Mouse (Mus musculus) embryo, embryonic 11.5 days (tissue): Measurements from ENCODE around the gene Sema4f.

Source experiments
- DNase-seq: peaks from one replicate; pipeline ENCODE4 v3.0.0-alpha.2; 2012; ENCODE audit warnings: low read depth, low spot score

Sema4f gene

DNA sequence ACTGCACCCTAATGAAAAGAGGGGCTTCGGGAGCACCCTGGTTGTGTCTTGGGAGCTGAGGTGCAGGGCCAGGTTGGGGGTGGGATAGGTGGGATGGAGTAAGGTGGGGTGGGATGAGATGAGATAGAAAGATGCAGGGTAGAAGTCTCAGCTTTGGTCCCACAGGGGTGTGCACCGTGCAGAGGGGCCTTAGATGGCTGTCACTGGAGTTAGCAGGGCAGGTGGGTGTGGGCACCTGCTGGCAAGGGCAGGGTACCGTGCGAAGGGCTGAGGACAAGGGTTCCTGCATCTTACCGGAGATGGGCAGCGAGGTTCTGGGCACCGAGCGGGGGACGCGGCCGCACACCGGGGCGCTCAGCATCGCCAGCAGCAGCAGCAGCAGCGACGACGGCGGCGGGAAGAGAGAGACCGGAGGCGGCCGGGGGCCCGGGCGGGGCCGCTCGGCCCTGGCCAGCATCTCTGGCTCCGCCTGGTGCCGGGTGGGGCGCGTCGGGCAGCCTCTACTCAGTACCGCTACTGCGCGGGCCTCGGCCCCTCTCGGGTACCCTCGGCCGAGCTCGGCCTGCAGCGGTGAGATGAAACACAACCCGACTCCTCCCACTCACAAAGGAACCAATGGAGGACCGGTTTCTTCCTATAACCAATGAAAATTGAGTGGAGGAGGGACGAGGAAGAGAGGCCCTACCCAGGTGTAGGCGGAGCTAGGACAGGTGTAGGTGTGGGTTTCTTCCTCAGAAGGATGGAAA is at the start of gene Sema4f:
Sema4f (minus strand) TSS at position 603 of the 746 bp plus-strand sequence.
- peak; percentile 40 for DNase-seq

GRCm38 (mm10) chr6:82987411-82987971 is 47.9 kb upstream of the Sema4f start:
- DNase-seq = peak; percentile 50

DNA sequence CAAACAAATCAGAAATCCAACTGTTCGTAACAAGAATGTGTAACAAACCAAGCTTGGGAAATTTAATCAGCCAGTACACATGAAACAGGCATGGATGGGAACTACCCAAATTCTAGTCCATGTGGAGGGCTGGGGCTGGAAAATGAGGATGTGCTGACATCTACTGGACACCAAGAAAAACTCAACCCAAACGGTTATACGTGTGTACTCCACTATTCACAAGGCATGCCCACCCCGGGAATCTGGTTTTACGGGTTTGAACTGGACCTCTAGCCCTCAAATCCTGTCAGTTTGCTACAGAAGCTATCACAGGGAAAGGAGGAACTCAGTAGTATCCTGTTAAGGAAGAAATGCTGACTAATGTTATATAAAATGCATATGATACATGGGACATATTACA is 31.5 kb upstream of the Sema4f start:
- DNase-seq = peak; percentile 39

GRCm38 (mm10) chr6:82969249-82970084 is 29.9 kb upstream of the Sema4f start:
- no peak for DNase-seq

- DNase-seq = no peak
Observed at GRCm38 (mm10) chr6:82961664-82962063, 22.1 kb upstream of the Sema4f start.

DNA sequence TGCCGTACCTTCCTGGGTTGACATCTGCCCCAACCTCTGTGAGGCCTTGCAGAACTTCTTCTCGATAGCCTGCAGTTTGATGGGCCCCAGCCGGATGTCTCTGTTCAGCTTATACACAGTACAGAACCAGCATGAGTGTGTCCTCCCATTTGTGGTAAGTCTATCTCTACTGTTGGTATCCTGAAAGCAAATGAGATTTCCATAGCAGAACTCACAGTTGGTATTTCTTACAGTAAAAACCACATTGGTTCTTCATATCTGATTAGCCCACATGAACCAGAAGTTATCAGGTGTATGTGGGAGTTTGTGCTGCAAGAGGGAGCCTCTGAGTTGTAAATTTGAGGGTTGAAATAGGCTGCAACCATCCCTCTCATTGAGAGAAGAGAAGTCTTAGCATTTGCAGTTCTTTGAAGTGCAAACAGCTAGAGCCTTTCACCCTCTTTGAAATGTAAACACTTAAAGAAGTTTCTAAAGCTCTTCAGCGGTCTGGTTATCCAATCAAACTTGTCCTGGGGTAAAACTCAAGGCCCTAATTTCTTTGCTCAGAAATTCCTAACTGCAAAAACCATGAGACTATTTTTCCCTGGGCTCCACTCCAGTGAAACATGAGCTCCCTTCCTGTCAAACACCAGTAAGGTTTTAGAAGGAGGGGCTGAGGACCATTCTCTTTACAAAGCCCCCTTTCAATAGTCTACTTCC is 17.1 kb upstream of the Sema4f start:
- DNase-seq = no peak

DNA sequence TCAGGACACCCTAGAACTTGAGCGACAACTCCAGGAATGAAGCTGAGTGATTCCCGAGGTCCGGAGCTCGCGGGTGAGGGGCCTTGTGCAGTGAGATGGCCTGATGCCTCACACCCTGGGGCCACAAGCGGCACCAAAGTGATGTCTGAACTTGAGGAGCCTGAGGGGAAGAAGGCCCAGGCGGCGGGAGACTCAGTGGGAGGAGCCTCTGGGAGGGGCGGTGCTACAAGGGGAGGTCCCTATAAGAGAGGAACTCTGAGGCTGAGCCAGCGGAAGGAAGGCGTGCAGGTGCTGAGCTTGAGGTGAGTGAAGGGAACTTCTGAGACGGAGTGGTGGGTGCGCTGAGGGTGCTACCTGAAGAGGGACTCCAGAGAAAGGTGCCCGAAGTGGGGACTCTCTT is 7.1 kb upstream of the Sema4f start, which contains the start of gene M1ap:
M1ap (plus strand) TSS at position 252 of the 400 bp plus-strand sequence.
- DNase-seq = no peak

GRCm38 (mm10) chr6:82945750-82946149 is 6.2 kb upstream of the Sema4f start:
- no peak for DNase-seq

- DNase-seq = no peak
Observed at GRCm38 (mm10) chr6:82940765-82941164, 1.2 kb upstream of the Sema4f start.

GRCm38 (mm10) chr6:82934616-82935230 is 4.8 kb downstream of the Sema4f start:
- no peak for DNase-seq

DNA sequence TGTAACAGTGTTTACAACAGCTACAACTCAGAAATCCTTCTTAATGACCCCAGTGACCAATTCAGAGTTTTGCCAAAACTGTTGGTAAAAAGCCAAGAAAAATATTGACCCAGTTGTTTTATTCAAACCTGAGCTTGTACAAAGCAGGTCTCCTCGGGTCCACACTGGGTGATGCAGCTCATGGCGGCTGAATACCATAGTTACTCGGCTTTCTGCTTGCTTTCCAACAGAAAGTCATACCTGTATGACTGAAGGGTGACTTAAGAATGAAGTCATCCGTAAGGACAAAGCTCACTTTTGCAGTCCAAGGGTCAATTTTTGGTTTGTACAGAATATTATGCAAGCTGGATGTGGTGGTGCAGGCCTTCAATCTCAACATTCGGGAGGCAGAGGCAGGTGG is 12.0 kb downstream of the Sema4f start:
- DNase-seq = no peak

- no peak for DNase-seq
Observed at GRCm38 (mm10) chr6:82926528-82926927, 13.0 kb downstream of the Sema4f start.

DNA sequence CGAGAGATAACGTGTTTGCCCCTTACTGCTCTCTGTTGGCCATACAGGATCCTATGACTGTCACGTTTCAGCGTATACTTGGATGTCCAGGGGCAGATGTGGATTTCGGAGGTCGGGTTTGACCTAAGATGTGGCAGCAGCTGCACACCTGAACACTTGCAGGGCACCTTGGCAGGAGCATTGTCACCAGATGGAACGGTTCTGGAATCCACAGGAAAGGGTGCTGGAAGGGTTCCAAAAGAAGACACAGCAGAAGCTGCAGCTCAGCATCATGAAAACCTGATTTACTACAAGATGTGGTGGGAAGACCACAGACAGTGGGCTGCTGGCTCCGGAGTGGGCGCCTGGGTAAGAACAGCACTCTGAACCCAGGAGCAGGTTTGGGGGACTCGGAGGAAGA is 13.5 kb downstream of the Sema4f start:
- no peak for DNase-seq

DNA sequence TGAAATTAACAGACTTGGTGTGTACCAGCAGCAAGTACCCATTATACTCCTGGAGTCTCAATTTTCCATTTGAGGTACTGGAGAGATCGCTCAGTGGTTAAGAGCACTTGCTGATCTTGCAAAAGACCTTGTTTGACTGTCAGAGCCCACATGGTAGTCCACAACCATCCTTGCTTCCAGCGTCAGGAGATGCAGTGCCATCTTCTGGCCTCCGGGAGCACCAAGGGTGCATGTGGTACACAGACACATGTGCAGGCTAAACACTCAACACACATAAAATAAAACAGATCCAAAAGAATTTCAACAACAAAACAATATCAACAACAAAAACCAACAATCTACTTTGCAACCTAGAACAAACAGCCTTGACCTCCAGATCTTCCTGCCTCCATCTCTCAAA is 14.6 kb downstream of the Sema4f start:
- DNase-seq = no peak

GRCm38 (mm10) chr6:82921426-82922224 is 17.9 kb downstream of the Sema4f start:
- DNase-seq = no peak

DNA sequence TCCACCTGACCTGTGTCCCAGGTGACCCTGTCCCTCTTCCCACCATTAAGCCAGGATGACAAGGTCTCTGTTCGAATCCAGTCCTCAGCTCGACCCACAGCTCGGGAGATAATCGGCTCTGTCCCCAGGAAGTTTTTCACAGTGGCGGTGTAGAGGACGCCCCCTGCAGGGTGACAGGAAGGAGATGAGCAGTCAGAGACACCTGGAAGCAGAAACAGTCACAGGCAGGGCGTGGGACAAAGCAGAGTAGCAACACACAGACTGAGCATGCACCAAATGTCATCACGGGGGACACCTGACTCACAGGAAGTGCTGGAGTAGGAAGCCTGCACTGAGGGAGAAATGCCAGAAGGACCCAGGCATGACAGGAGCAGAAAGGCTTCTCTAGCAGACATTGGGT is 20.0 kb downstream of the Sema4f start:
- DNase-seq = no peak

DNA sequence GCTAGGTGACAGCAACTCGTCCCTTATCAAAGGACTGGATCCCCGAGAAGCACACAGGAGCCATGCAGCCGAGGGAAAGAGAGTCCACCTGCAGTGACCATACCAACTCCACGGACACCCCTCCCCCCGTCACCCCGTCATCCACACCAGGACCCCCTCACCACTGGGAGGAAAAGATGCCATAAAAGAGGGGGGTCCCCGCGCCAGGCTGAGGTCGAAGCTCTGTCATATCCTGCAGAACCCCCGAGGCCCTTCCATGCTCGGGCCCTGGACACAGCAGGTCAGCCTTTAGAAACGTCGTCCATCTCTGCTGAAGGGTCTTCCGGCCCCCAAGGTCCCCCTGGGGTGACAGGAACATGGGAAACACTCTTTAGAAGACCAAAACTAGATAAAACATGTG is 21.2 kb downstream of the Sema4f start:
- DNase-seq = no peak

GRCm38 (mm10) chr6:82917778-82918129 is 21.8 kb downstream of the Sema4f start:
- DNase-seq = no peak

- no peak for DNase-seq
Observed at GRCm38 (mm10) chr6:82917076-82917777, 22.3 kb downstream of the Sema4f start.

DNA sequence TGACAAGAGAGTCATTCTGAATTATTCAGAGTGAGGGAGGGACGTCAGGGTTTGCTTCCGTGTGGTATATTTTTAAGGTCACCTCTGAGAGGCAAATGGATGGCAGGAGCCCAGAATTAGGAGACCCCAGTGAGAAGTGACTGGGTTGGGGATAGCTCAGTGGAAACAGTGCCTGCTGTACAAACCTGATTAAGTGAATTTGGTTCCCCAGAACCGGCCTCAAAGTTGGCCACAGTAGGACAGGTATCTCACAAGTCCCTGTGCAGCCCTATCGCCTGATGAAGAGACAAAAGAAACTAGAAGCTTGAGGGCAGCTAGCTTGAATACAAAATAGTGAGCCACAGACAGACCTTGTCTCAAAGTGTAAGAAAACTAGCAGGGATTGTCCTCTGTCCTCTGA is 23.1 kb downstream of the Sema4f start:
- DNase-seq = no peak
